ENCODE assay signal across 17 mouse cellular contexts in the genomic region with DNA sequence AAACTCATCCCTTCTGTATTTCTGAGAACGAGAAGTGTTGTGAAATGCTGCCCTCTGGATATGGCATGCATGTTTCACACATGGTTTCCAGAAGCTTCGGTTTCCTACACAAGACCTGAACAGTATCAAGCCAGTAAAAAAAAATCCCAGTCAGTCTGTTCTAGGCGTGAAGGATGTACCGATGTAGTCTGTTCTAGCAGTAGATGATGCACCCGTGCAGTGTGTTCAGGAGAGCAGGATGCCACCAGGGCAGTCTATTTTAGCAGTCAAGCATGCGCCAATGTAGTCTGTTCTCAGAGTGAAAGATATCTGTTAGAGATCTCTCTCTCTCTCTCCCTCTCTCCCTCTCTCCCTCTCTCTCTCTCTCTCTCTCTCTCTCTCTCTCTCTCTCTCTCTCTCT.
"Had no signal": no experiment of that assay in that cellular context is flagged by ENCODE, and none has a peak within 500 bp of the region (broad histone marks: within the 10 kb centered on the region; RNA-seq: fewer than 3 reads in every experiment).

No protein-coding gene starts in this region.

- H3K4me2 ChIP-seq: liver, embryonic 11.5 days; liver, embryonic 15.5 days; lung, embryonic 15.5 days; midbrain, embryonic 12.5 days; stomach, embryonic 15.5 days had no signal

- DNase-seq: kidney, adult 8-10 months; kidney, postnatal 10 days; kidney, postnatal 4 days; lung, postnatal 14 days; right cerebral cortex, adult 18-20 months; right cerebral cortex, postnatal 4 days; thymus, postnatal 4 days had no signal

- ATAC-seq: midbrain, embryonic 16.5 days had no signal

- H3K9me3 ChIP-seq: limb, embryonic 10.5 days; liver, embryonic 15.5 days; lung, embryonic 15.5 days; megakaryocyte, embryonic 14.5 days; midbrain, embryonic 12.5 days; stomach, embryonic 15.5 days had no signal

- H3K4me3 ChIP-seq: left cerebral cortex, adult 2 months; limb, embryonic 10.5 days; liver, embryonic 15.5 days; lung, embryonic 15.5 days; megakaryocyte, embryonic 14.5 days; midbrain, embryonic 12.5 days; stomach, embryonic 15.5 days had no signal

- H3K27ac ChIP-seq: left cerebral cortex, adult 2 months; limb, embryonic 10.5 days; liver, embryonic 15.5 days; lung, embryonic 15.5 days; macrophage; midbrain, embryonic 12.5 days; stomach, embryonic 15.5 days had no signal

- H3K27me3 ChIP-seq: liver, embryonic 15.5 days; lung, embryonic 15.5 days; megakaryocyte, embryonic 14.5 days; midbrain, embryonic 12.5 days; stomach, embryonic 15.5 days had no signal

- H3K9ac ChIP-seq: liver, embryonic 15.5 days; lung, embryonic 15.5 days; midbrain, embryonic 12.5 days; stomach, embryonic 15.5 days had no signal

- H3K4me1 ChIP-seq: liver, embryonic 15.5 days; lung, embryonic 15.5 days; megakaryocyte, embryonic 14.5 days; midbrain, embryonic 12.5 days; stomach, embryonic 15.5 days had no signal

- H3K36me3 ChIP-seq: limb, embryonic 10.5 days; liver, embryonic 15.5 days; lung, embryonic 15.5 days; midbrain, embryonic 12.5 days; stomach, embryonic 15.5 days had no signal
